Comparison of ENCODE assay signal across 8 mouse cellular contexts in genomic region chr9:57744462-57745091, GRCm38 (mm10). TPM values are rescaled to one million over a fixed set of nuclear protein-coding genes. Genes with fewer than 3 reads are reported as not detected.
DNase-seq lines count a peak whose midpoint lies in the region; ATAC-seq and TF ChIP-seq lines count a peak whose summit lies in the region.
"Had no signal": no experiment of that assay in that cellular context is flagged by ENCODE, and none has a peak within 500 bp of the region (broad histone marks: within the 10 kb centered on the region; RNA-seq: fewer than 3 reads in every experiment).

No protein-coding gene starts in this region.

- no peak overlapping the region for H3K27ac ChIP-seq in kidney, adult 2 months (ENCODE audit: insufficient read depth, low read depth, low read length)
- H3K27ac ChIP-seq in kidney, embryonic 15.5 days = no peak overlapping the region
- H3K27ac ChIP-seq in lung, postnatal 0 days (ENCODE audit: low read length) = no peak overlapping the region
- H3K27ac ChIP-seq: macrophage had no signal

- H3K4me2 ChIP-seq in kidney, embryonic 15.5 days = no peak overlapping the region
- no peak overlapping the region for H3K4me2 ChIP-seq in lung, postnatal 0 days (replicated peaks; ENCODE audit: low read depth, low read length)

- peaks cover 14% of the 10 kb centered on the region; the same call in 1 of the 2 replicates for H3K4me1 ChIP-seq in kidney, adult 2 months (ENCODE audit: control insufficient read depth, insufficient read depth, low read length)
- H3K4me1 ChIP-seq in kidney, embryonic 15.5 days = no peaks in the 10 kb centered on the region
- H3K4me1 ChIP-seq in G1E (ENCODE audit: insufficient read depth, low read depth, low read length) = 0 out of 2 replicates have a peak, but pooled peaks cover 3% of the 10 kb centered on the region
- H3K4me1 ChIP-seq in lung, postnatal 0 days (ENCODE audit: insufficient read depth, low read depth, low read length) = no peaks in the 10 kb centered on the region

- peak; percentile 45; the same call in 1 of the 2 replicates for TF ChIP-seq CTCF in kidney, adult 2 months (conservative IDR thresholded peaks at IDR 0.05; ENCODE audit: insufficient read depth, insufficient read length, low read depth, low read length)
- TF ChIP-seq CTCF in G1E (IDR thresholded peaks at IDR 0.05; ENCODE audit: low read depth, low read length) = peak; percentile 47
- TF ChIP-seq CTCF in lung, postnatal 0 days (IDR thresholded peaks at IDR 0.05) = peak; percentile 96

- H3K9ac ChIP-seq in kidney, embryonic 15.5 days = no peak overlapping the region
- H3K9ac ChIP-seq in lung, postnatal 0 days (replicated peaks; ENCODE audit: low read depth) = no peak overlapping the region

- intact Hi-C loops in heart, postnatal 10 days (cut with DNase I) = loop anchor here (1.0 kb wide), 1 partner anchor 85 kb away; no protein-coding TSS in a partner anchor

- DNase-seq in kidney, adult 2 months = peak; percentile 65
- DNase-seq in G1E (ENCODE audit: low spot score) = no peak
- DNase-seq in c-Kit-negative CD71-positive TER-119-positive erythroid progenitor cells, embryonic 14.5 days (ENCODE audit: low read depth, low spot score) = peak; percentile 58
- DNase-seq in heart, postnatal 10 days = peak; percentile 56 to 70
- peak; percentile 84 for DNase-seq in lung, postnatal 0 days (ENCODE audit: low spot score)
- DNase-seq in ovary, postnatal 36 days (ENCODE audit: low spot score) = no peak

- TF ChIP-seq POLR2A in kidney, adult 2 months (IDR thresholded peaks at IDR 0.05; ENCODE audit: low read depth, low read length) = no peak

- no peaks in the 10 kb centered on the region; the same call in none of the 2 replicates for H3K36me3 ChIP-seq in kidney, adult 2 months (ENCODE audit: control insufficient read depth, insufficient read depth, low read length)
- peaks cover 99% of the 10 kb centered on the region for H3K36me3 ChIP-seq in kidney, embryonic 15.5 days
- peaks cover 98% of the 10 kb centered on the region for H3K36me3 ChIP-seq in G1E (replicated peaks)
- H3K36me3 ChIP-seq in lung, postnatal 0 days (ENCODE audit: insufficient read depth, low read length) = peaks cover 40% of the 10 kb centered on the region

- no peaks in the 10 kb centered on the region for H3K9me3 ChIP-seq in kidney, embryonic 15.5 days (replicated peaks)
- H3K9me3 ChIP-seq in G1E (replicated peaks) = no peaks in the 10 kb centered on the region
- H3K9me3 ChIP-seq in lung, postnatal 0 days (ENCODE audit: low read length) = no peaks in the 10 kb centered on the region

- 67% methylated on average over 3 of the region's 3 CpGs for WGBS in kidney, adult 2 months
- 72% methylated on average over 3 of the region's 3 CpGs for WGBS in kidney, embryonic 15.5 days
- 62% methylated on average over 3 of the region's 3 CpGs for WGBS in lung, postnatal 0 days

- H3K27me3 ChIP-seq in kidney, adult 2 months (replicated peaks; ENCODE audit: control insufficient read depth, insufficient read depth, low read length) = no peaks in the 10 kb centered on the region
- H3K27me3 ChIP-seq in kidney, embryonic 15.5 days = no peaks in the 10 kb centered on the region
- H3K27me3 ChIP-seq in G1E (ENCODE audit: insufficient read depth, low read length) = no peaks in the 10 kb centered on the region
- no peaks in the 10 kb centered on the region for H3K27me3 ChIP-seq in lung, postnatal 0 days (replicated peaks; ENCODE audit: insufficient read depth, low read length)

- ATAC-seq in kidney, embryonic 15.5 days (replicated peaks; ENCODE audit: low FRiP score) = no peak
- ATAC-seq in G1E (ENCODE audit: extremely low read depth, insufficient number of reproducible peaks, low FRiP score, poor library complexity, severe bottlenecking) = no peak
- 0 out of 2 replicates have a peak, but pooled peaks have one; percentile 44 for ATAC-seq in lung, postnatal 0 days

- H3K4me3 ChIP-seq in kidney, adult 2 months (ENCODE audit: insufficient read depth, low read depth, low read length) = no peak overlapping the region
- no peak overlapping the region for H3K4me3 ChIP-seq in kidney, embryonic 15.5 days (replicated peaks)
- H3K4me3 ChIP-seq in G1E (ENCODE audit: low read depth, low read length) = no peak overlapping the region
- H3K4me3 ChIP-seq in lung, postnatal 0 days (ENCODE audit: low read depth, low read length) = no peak overlapping the region

- peak; percentile 29; the same call in 1 of the 2 replicates for TF ChIP-seq EP300 in lung, postnatal 0 days (IDR thresholded peaks at IDR 0.05)

RNA-seq across cellular contexts. Expression of gene Clk3, which starts 21.1 kb away (rescaled TPM):
- 71.1 and 81.0 TPM in 2 replicates for polyA plus RNA-seq in kidney, adult 2 months (2012; rRNA removed)
- polyA plus RNA-seq in kidney, embryonic 15.5 days (2015; fragmentation: Nextera tagmentation; extraction: Ambion mirVana) = 71.0 and 71.8 TPM in 2 replicates
- 95.9 and 119 TPM in 2 replicates for total RNA-seq in G1E (2014; fragmentation: Nextera tagmentation)
- total RNA-seq in G1E (2017) = 53.8 and 56.8 TPM in 2 replicates
- polyA plus RNA-seq in G1E (2012) = 33.0 and 36.9 TPM in 2 replicates
- total RNA-seq in heart, postnatal 10 days (2021) = 10 to 100 TPM; 35.2 to 37.9 TPM
- 65.1 and 65.5 TPM in 2 replicates for polyA plus RNA-seq in lung, postnatal 0 days (2015; fragmentation: Nextera tagmentation; extraction: Ambion mirVana)

RNA-seq across cellular contexts. Expression of gene Edc3, which starts 36.2 kb away (rescaled TPM):
- 7.9 and 8.4 TPM in 2 replicates for polyA plus RNA-seq in kidney, adult 2 months (2012; rRNA removed)
- polyA plus RNA-seq in kidney, embryonic 15.5 days (2015; fragmentation: Nextera tagmentation; extraction: Ambion mirVana) = 33.6 and 34.4 TPM in 2 replicates
- total RNA-seq in G1E (2014; fragmentation: Nextera tagmentation) (11.6 and 13.2 TPM in 2 replicates), G1E (2017) (5.7 and 5.9 TPM in 2 replicates)
- polyA plus RNA-seq in G1E (2012) = 9.5 and 9.8 TPM in 2 replicates
- 10 to 100 TPM in 1 of 2 experiments, 1 to 10 TPM in 1; 8.2 to 10.3 TPM for total RNA-seq in heart, postnatal 10 days (2021)
- polyA plus RNA-seq in lung, postnatal 0 days (2015; fragmentation: Nextera tagmentation; extraction: Ambion mirVana) = 23.3 and 25.3 TPM in 2 replicates

RNA-seq across cellular contexts. Expression of gene Cyp1a1, which starts 56.8 kb away (rescaled TPM):
- polyA plus RNA-seq in kidney, adult 2 months (2012; rRNA removed) = 0.97 and 1.0 TPM in 2 replicates
- 0.08 and 0.22 TPM in 2 replicates for polyA plus RNA-seq in kidney, embryonic 15.5 days (2015; fragmentation: Nextera tagmentation; extraction: Ambion mirVana)
- total RNA-seq in G1E (2014; fragmentation: Nextera tagmentation) = not detected in 2 replicates
- not detected in 2 replicates for total RNA-seq in G1E (2017)
- not detected in 2 replicates for polyA plus RNA-seq in G1E (2012)
- not detected for total RNA-seq in heart, postnatal 10 days (2021)
- polyA plus RNA-seq in lung, postnatal 0 days (2015; fragmentation: Nextera tagmentation; extraction: Ambion mirVana) = 9.0 and 13.0 TPM in 2 replicates
- polyA plus RNA-seq: macrophage had no signal

Comparison
In these comparisons a context has a peak if more than half of its experiments do, and no peak if none do; other contexts are left out.
1. DNase-seq: peak in kidney, adult 2 months (single experiment), c-Kit-negative CD71-positive TER-119-positive erythroid progenitor cells, embryonic 14.5 days (single experiment), heart, postnatal 10 days (2 of 2) and lung, postnatal 0 days (single experiment); none in G1E (single experiment) and ovary, postnatal 36 days (single experiment).
2. CTCF ChIP-seq: peak in every context shown above with its lines; median percentile 96 in lung, postnatal 0 days; 47 in G1E; 45 in kidney, adult 2 months.